Mouse (Mus musculus) midbrain, embryonic 14.5 days (tissue): ENCODE measurements around the gene Map2k7. TPM values are rescaled to one million over a fixed set of nuclear protein-coding genes. Genes with fewer than 3 reads are reported as not detected.

ENCODE experiments used
- ATAC-seq: fragments of 200-750 bp; cut with Nextera tagmentation; 2 replicates; pipeline ENCODE4 v1.8.0; 2017; ENCODE audit warnings: moderate number of reproducible peaks, moderate library complexity; ENCODE audit not compliant: low FRiP score, low TSS enrichment
- DNase-seq: peaks from one replicate; pipeline ENCODE4 v3.0.0-alpha.2; 2015
- H3K27ac ChIP-seq: fragments of 300-500 bp; sonication (generic); replicated peaks from 2 replicates; pipeline ENCODE4 v1.5.1; 2014; ENCODE audit warnings: mild to moderate bottlenecking, low read depth, low read length, moderate library complexity
- H3K27me3 ChIP-seq: fragments of 300-500 bp; sonication (generic); 2 replicates; pipeline ENCODE4 v1.6.1; 2014; ENCODE audit warnings: low read length, control low read depth, mixed read lengths; ENCODE audit not compliant: control insufficient read depth, insufficient read depth
- H3K36me3 ChIP-seq: fragments of 300-500 bp; sonication (generic); 2 replicates; pipeline ENCODE4 v1.6.1; 2014; ENCODE audit warnings: low read length, control low read depth; ENCODE audit not compliant: control insufficient read depth, insufficient read depth
- H3K4me1 ChIP-seq: fragments of 300-500 bp; sonication (generic); 2 replicates; pipeline ENCODE4 v1.6.1; 2014; ENCODE audit warnings: mild to moderate bottlenecking, antibody characterized with exemption, low read length, control low read depth; ENCODE audit not compliant: control insufficient read depth, insufficient read depth
- H3K4me2 ChIP-seq: fragments of 300-500 bp; sonication (generic); 2 replicates; pipeline ENCODE4 v1.6.1; 2014; ENCODE audit warnings: mild to moderate bottlenecking, low read length, moderate library complexity
- H3K4me3 ChIP-seq: fragments of 300-500 bp; sonication (generic); replicated peaks from 2 replicates; pipeline ENCODE4 v1.5.1; 2014; ENCODE audit warnings: low read depth, low read length
- H3K9ac ChIP-seq: fragments of 300-500 bp; sonication (generic); replicated peaks from 2 replicates; pipeline ENCODE4 v1.6.1; 2014; ENCODE audit warnings: mild to moderate bottlenecking, low read length, moderate library complexity
- H3K9me3 ChIP-seq: fragments of 300-500 bp; sonication (generic); 2 replicates; pipeline ENCODE4 v1.6.1; 2016; ENCODE audit warnings: low read length, control low read depth, mixed read lengths; ENCODE audit not compliant: control insufficient read depth
- WGBS: fragments of 180-500 bp; shearing (Covaris S2); extraction: QIAGEN DNeasy Blood & Tissue Kit; methylation state at CpG from one replicate; pipeline ENCODE4 v1.1.7; 2014; 5-methylcytosine and 5-hydroxymethylcytosine counted together
- polyA plus RNA-seq: library from polyadenylated mRNA; unstranded; fragments of >200 nt; fragmentation: Nextera tagmentation; extraction: Ambion mirVana; gene quantifications from 2 replicates; pipeline ENCODE4 v1.2.1, GENCODE M21; 2014

Map2k7 gene
- polyA plus RNA-seq, 1 experiment from 2014 or later = 21.9 TPM

DNA sequence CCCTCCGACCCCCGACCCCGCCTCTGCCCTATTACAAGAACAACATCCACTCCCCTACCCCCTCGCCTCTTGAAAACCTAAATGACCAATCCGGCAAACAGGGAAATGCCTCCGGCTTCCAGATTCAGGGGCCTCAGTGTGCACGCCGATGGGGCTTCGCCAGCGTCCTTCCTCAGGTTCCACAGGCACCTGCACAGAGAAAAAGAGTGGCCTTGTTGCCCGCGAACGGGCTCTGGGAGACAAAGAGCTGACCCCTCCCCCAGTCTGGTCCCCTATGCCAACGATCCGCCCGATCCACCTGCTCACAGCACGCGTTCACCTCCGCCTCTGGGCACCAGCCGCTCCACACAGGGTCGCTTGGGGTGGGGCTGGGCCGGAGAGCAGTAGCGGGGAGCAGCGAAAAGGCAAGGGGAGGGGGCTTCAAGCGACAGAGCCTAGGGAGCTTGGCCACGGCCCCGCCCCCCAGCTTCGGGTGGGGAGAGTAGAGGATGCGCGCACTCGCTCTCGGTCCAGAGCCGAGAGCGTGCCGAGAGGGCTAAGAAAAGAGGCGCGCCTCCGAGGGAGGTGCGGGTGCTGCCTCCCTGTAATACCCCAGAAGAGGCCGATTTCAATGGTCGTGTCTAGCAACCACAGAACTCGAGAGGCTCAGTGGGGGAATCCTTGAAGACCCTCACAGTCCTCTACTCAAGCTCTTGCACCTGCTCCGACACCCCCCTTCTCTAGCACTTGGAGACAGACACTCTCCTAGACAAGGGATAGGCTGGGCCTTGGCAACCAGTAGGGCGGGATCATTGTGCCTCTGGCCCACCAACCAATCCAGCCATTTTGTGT, 21.5 kb upstream of the Map2k7 start, which contains the start of gene Prr36:
TSS of gene Prr36 (minus strand) at position 669 of the 831 bp plus-strand sequence.
- no peaks in the 10 kb centered on the region for H3K27me3 ChIP-seq
- ATAC-seq (peak; percentile 90), DNase-seq (peak; percentile 93)
- peak within 1 kb of the TSS; percentile 97 for H3K9ac ChIP-seq
- H3K9me3 ChIP-seq = no peaks in the 10 kb centered on the region
- H3K4me2 ChIP-seq = peak within 1 kb of the TSS; percentile 96
- peak within 1 kb of the TSS; percentile 63 for H3K4me3 ChIP-seq
- H3K27ac ChIP-seq = peak within 1 kb of the TSS; percentile 93
- H3K4me1 ChIP-seq = peaks cover 41% of the 10 kb centered on the region
- H3K36me3 ChIP-seq = peaks cover 13% of the 10 kb centered on the region
- WGBS = under 1% methylated on average over 41 of the region's 44 CpGs

- H3K36me3 ChIP-seq = peaks cover 10% of the 10 kb centered on the region
- H3K4me3 ChIP-seq = no peak overlapping the region
- WGBS = 99% methylated on average over 3 of the region's 3 CpGs
- no peaks in the 10 kb centered on the region for H3K27me3 ChIP-seq
- no peak overlapping the region for H3K9ac ChIP-seq
- peaks cover 20% of the 10 kb centered on the region for H3K4me1 ChIP-seq
- DNase-seq = no peak
- H3K27ac ChIP-seq = no peak overlapping the region
- H3K9me3 ChIP-seq = no peaks in the 10 kb centered on the region
- no peak for ATAC-seq
- H3K4me2 ChIP-seq = no peak overlapping the region
These were observed 18.9 kb upstream of the Map2k7 start for GRCm38 (mm10) chr8:4219617-4220016.

DNA sequence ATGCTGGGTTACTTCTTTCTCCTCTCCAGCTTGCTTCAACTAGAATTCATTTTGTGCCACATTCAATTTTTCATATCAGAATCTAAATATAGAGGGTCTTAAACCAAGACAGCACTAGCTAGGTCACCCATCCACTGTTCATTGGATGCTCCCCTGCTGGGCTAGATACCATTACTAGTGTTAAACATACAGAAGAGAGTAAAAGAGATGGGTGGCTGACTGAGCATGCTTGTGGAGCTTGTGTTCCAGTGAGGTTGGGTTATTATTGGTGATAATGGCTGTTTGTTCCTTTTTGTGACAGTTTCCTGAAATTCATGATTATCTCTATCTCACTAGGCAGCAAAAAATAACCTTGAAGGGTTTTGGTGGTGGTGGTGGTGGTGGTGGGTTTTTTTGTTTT, 16.5 kb upstream of the Map2k7 start:
- H3K27me3 ChIP-seq = peaks cover 5% of the 10 kb centered on the region; the same call in 1 of the 2 replicates
- H3K4me2 ChIP-seq = no peak overlapping the region
- ATAC-seq (no peak), DNase-seq (no peak)
- no peak overlapping the region for H3K9ac ChIP-seq
- H3K4me3 ChIP-seq = no peak overlapping the region
- no peaks in the 10 kb centered on the region for H3K36me3 ChIP-seq
- H3K9me3 ChIP-seq = no peaks in the 10 kb centered on the region
- H3K4me1 ChIP-seq = peaks cover 10% of the 10 kb centered on the region
- no peak overlapping the region for H3K27ac ChIP-seq

- Histone ChIP-seq H3K36me3 (no peaks in the 10 kb centered on the region), H3K4me2 (peak overlapping the region; percentile 35), H3K4me1 (peaks cover 4% of the 10 kb centered on the region; the same call in 1 of the 2 replicates), H3K27me3 (peaks cover 10% of the 10 kb centered on the region; the same call in 1 of the 2 replicates), H3K4me3 (no peak overlapping the region), H3K27ac (no peak overlapping the region), H3K9ac (no peak overlapping the region), H3K9me3 (no peaks in the 10 kb centered on the region)
- 20% methylated on average over 4 of the region's 4 CpGs for WGBS
- DNase-seq (no peak), ATAC-seq (no peak)
These were observed 12.2 kb upstream of the Map2k7 start for GRCm38 (mm10) chr8:4226323-4226722.

GRCm38 (mm10) chr8:4226739-4227347, 11.7 kb upstream of the Map2k7 start, which contains the start of gene Lrrc8e:
Gene Lrrc8e, plus strand, starts transcription at chr8:4226827.
- no peak for ATAC-seq
- H3K4me3 ChIP-seq = no peak within 1 kb of the TSS
- H3K36me3 ChIP-seq = no peaks in the 10 kb centered on the region
- 4% methylated on average over 33 of the region's 33 CpGs for WGBS
- H3K27ac ChIP-seq = no peak within 1 kb of the TSS
- no peak within 1 kb of the TSS for H3K9ac ChIP-seq
- peaks cover 10% of the 10 kb centered on the region; the same call in 1 of the 2 replicates for H3K27me3 ChIP-seq
- peak within 1 kb of the TSS; percentile 35 for H3K4me2 ChIP-seq
- no peaks in the 10 kb centered on the region for H3K9me3 ChIP-seq
- H3K4me1 ChIP-seq = peaks cover 4% of the 10 kb centered on the region; the same call in 1 of the 2 replicates
- DNase-seq = no peak

- H3K9me3 ChIP-seq = no peaks in the 10 kb centered on the region
- no peak overlapping the region for H3K9ac ChIP-seq
- 93% methylated on average over 4 of the region's 4 CpGs for WGBS
- H3K4me3 ChIP-seq = no peak overlapping the region
- no peaks in the 10 kb centered on the region for H3K36me3 ChIP-seq
- H3K4me1 ChIP-seq = peaks cover 4% of the 10 kb centered on the region; the same call in 1 of the 2 replicates
- DNase-seq = no peak
- no peak overlapping the region for H3K4me2 ChIP-seq
- no peak for ATAC-seq
- no peak overlapping the region for H3K27ac ChIP-seq
- peaks cover 10% of the 10 kb centered on the region; the same call in 1 of the 2 replicates for H3K27me3 ChIP-seq
These were observed 10.6 kb upstream of the Map2k7 start for GRCm38 (mm10) chr8:4227919-4228318.

DNA sequence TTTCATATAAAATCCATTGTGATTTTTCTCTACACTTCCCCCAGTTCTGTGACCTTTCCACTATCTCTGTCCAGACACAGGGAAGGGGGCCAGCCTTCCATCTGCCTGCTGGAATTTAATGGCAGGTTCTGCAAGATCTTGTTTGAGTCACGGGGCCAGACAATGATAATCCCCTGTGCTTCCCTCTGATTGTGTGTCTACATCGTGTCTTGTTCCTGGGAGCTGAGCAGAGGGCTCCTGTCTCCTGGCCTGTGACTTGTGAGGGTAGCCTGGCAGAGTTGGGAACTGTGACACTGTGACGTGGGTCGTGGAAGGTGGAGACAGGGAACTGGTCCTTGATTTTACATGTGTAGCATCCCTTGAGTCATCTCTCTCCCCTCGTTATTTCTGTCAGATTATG, 8.8 kb upstream of the Map2k7 start:
- no peak for DNase-seq
- Histone ChIP-seq H3K27ac (no peak overlapping the region), H3K36me3 (no peaks in the 10 kb centered on the region), H3K4me3 (no peak overlapping the region), H3K4me2 (no peak overlapping the region), H3K9ac (no peak overlapping the region), H3K9me3 (no peaks in the 10 kb centered on the region), H3K4me1 (peaks cover 4% of the 10 kb centered on the region; the same call in 1 of the 2 replicates), H3K27me3 (peaks cover 10% of the 10 kb centered on the region; the same call in 1 of the 2 replicates)
- ATAC-seq = no peak
- WGBS = 70% methylated on average over 5 of the region's 5 CpGs

GRCm38 (mm10) chr8:4230612-4231351, 7.8 kb upstream of the Map2k7 start:
- DNase-seq (no peak), ATAC-seq (no peak)
- no peak overlapping the region for H3K9ac ChIP-seq
- H3K4me3 ChIP-seq = no peak overlapping the region
- WGBS = 67% methylated on average over 10 of the region's 10 CpGs
- peaks cover 10% of the 10 kb centered on the region; the same call in 1 of the 2 replicates for H3K27me3 ChIP-seq
- no peak overlapping the region for H3K27ac ChIP-seq
- H3K9me3 ChIP-seq = no peaks in the 10 kb centered on the region
- no peaks in the 10 kb centered on the region for H3K36me3 ChIP-seq
- H3K4me1 ChIP-seq = peaks cover 4% of the 10 kb centered on the region; the same call in 1 of the 2 replicates
- no peak overlapping the region for H3K4me2 ChIP-seq
